Mouse (Mus musculus): ENCODE data around the gene Padi2. TPM values are rescaled to one million over a fixed set of nuclear protein-coding genes. Genes with fewer than 3 reads are reported as not detected.
A peak's percentile ranks its signal among the peaks of the same experiment; 100 is the strongest.

Gene Padi2
- total and polyA plus RNA-seq, 3 experiments = 0.04 TPM; not detected in 2

GRCm38 (mm10) chr4:140962207-140962909, 56.2 kb downstream of the Padi2 start:
- dilution Hi-C loops (cut with MboI; ENCODE audit: extremely low pct_ligation_motif_present, extremely low pct_unique_long_range_greater_than_20kb, low sequenced_read_pairs) = no loop called here
- H3K27me3 ChIP-seq (replicated peaks) = peaks cover 17% of the 10 kb centered on the region
- H3K4me1 ChIP-seq (ENCODE audit: control insufficient read depth in 1 of 2, insufficient read depth in 2 of 2) = peaks cover 14 to 44% of the 10 kb centered on the region in 2 experiments
- H3K27ac ChIP-seq (ENCODE audit: insufficient read depth, low read depth) = no peak overlapping the region
- no peak for DNase-seq (ENCODE audit: extremely low read depth)
- no peak for TF ChIP-seq ZC3H11A (IDR thresholded peaks at IDR 0.05; ENCODE audit: low read depth, low read length)
- TF ChIP-seq TBP (conservative IDR thresholded peaks at IDR 0.05; ENCODE audit: low read depth, low read length) = no peak
- TF ChIP-seq E2F4 (IDR thresholded peaks at IDR 0.05; ENCODE audit: insufficient replicate concordance, low read depth, low read length) = no peak
- no peak for TF ChIP-seq RAD21 (IDR thresholded peaks at IDR 0.05; ENCODE audit: low read depth, low read length)
- TF ChIP-seq POLR2A (IDR thresholded peaks at IDR 0.05; ENCODE audit: low read depth, low read length) = no peak
- peaks cover 0 to 31% of the 10 kb centered on the region in 2 experiments for H3K36me3 ChIP-seq (replicated peaks in 1 of 2; ENCODE audit: control insufficient read depth in 1 of 2, insufficient read depth in 1 of 2, low read length in 1 of 2)
- no peaks in the 10 kb centered on the region for H3K9me3 ChIP-seq (replicated peaks; ENCODE audit: low read length)
- H3K4me3 ChIP-seq (replicated peaks in 1 of 3; ENCODE audit: low read depth in 2 of 3, low read length in 2 of 3, poor library complexity in 1 of 3) = peak overlapping the region; percentile 90 to 95 (median 92)
- peak overlapping the region; percentile 94 for H3K9ac ChIP-seq (ENCODE audit: insufficient read depth, low read depth)
- in situ Hi-C loops (cut with MboI; ENCODE audit: low pct_ligation_motif_present, low pct_unique_long_range_greater_than_20kb, low sequenced_read_pairs) = no loop called here
- H3K79me2 ChIP-seq (replicated peaks; ENCODE audit: control insufficient read depth, extremely low read depth, insufficient read depth, poor library complexity, severe bottlenecking) = peaks cover 16% of the 10 kb centered on the region
- peak overlapping the region; percentile 73 for H3K4me2 ChIP-seq (ENCODE audit: insufficient read depth, low read depth, poor library complexity, severe bottlenecking)

GRCm38 (mm10) chr4:140962950-140963349, 56.8 kb downstream of the Padi2 start:
- in situ Hi-C loops (cut with MboI; ENCODE audit: low pct_ligation_motif_present, low pct_unique_long_range_greater_than_20kb, low sequenced_read_pairs) (no loop called here), dilution Hi-C loops (cut with MboI; ENCODE audit: extremely low pct_ligation_motif_present, extremely low pct_unique_long_range_greater_than_20kb, low sequenced_read_pairs) (no loop called here)
- H3K27ac ChIP-seq (ENCODE audit: insufficient read depth, low read depth) = no peak overlapping the region
- peaks cover 5 to 37% of the 10 kb centered on the region in 2 experiments for H3K36me3 ChIP-seq (replicated peaks in 1 of 2; ENCODE audit: control insufficient read depth in 1 of 2, insufficient read depth in 1 of 2, low read length in 1 of 2)
- H3K9me3 ChIP-seq (replicated peaks; ENCODE audit: low read length) = no peaks in the 10 kb centered on the region
- no peak overlapping the region for H3K9ac ChIP-seq (ENCODE audit: insufficient read depth, low read depth)
- peaks cover 13% of the 10 kb centered on the region for H3K27me3 ChIP-seq (replicated peaks)
- peak overlapping the region; percentile 73; the same call in 1 of the 2 replicates for H3K4me2 ChIP-seq (ENCODE audit: insufficient read depth, low read depth, poor library complexity, severe bottlenecking)
- no peak overlapping the region for H3K4me3 ChIP-seq (replicated peaks in 1 of 3; ENCODE audit: low read depth in 2 of 3, low read length in 2 of 3, poor library complexity in 1 of 3)
- H3K79me2 ChIP-seq (replicated peaks; ENCODE audit: control insufficient read depth, extremely low read depth, insufficient read depth, poor library complexity, severe bottlenecking) = peaks cover 16% of the 10 kb centered on the region
- peaks cover 14 to 44% of the 10 kb centered on the region in 2 experiments for H3K4me1 ChIP-seq (ENCODE audit: control insufficient read depth in 1 of 2, insufficient read depth in 2 of 2)
- DNase-seq (ENCODE audit: extremely low read depth) = peak; percentile 65
- TF ChIP-seq ZNF384 (IDR thresholded peaks at IDR 0.05; ENCODE audit: low read depth, low read length) (no peak), TCF12 (IDR thresholded peaks at IDR 0.05; ENCODE audit: low read depth, low read length) (no peak), ELF1 (IDR thresholded peaks at IDR 0.05; ENCODE audit: low read depth, low read length) (no peak), POLR2AphosphoS2 (IDR thresholded peaks at IDR 0.05; ENCODE audit: low read depth, low read length) (no peak)

- Histone ChIP-seq H3K27ac (ENCODE audit: insufficient read depth, low read depth) (no peak overlapping the region), H3K4me3 (replicated peaks in 1 of 3; ENCODE audit: low read depth in 2 of 3, low read length in 2 of 3, poor library complexity in 1 of 3) (no peak overlapping the region)
- DNase-seq (ENCODE audit: extremely low read depth) = no peak
These were observed 57.9 kb downstream of the Padi2 start for GRCm38 (mm10) chr4:140963941-140964597.

More at GRCm38 (mm10) chr4:140963941-140964597, 57.9 kb downstream of the Padi2 start:
- dilution Hi-C loops (cut with MboI; ENCODE audit: extremely low pct_ligation_motif_present, extremely low pct_unique_long_range_greater_than_20kb, low sequenced_read_pairs) = no loop called here
- no peak overlapping the region for H3K4me2 ChIP-seq (ENCODE audit: insufficient read depth, low read depth, poor library complexity, severe bottlenecking)
- in situ Hi-C loops (cut with MboI; ENCODE audit: low pct_ligation_motif_present, low pct_unique_long_range_greater_than_20kb, low sequenced_read_pairs) = no loop called here
- H3K9me3 ChIP-seq (replicated peaks; ENCODE audit: low read length) = no peaks in the 10 kb centered on the region
- peaks cover 9% of the 10 kb centered on the region for H3K27me3 ChIP-seq (replicated peaks)
- no peak overlapping the region for H3K9ac ChIP-seq (ENCODE audit: insufficient read depth, low read depth)
- H3K4me1 ChIP-seq (ENCODE audit: control insufficient read depth in 1 of 2, insufficient read depth in 2 of 2) = peaks cover 14 to 44% of the 10 kb centered on the region in 2 experiments
- peaks cover 16% of the 10 kb centered on the region for H3K79me2 ChIP-seq (replicated peaks; ENCODE audit: control insufficient read depth, extremely low read depth, insufficient read depth, poor library complexity, severe bottlenecking)
- no peak for TF ChIP-seq ETS1 (conservative IDR thresholded peaks at IDR 0.05; ENCODE audit: low read depth, low read length)
- TF ChIP-seq USF2 (conservative IDR thresholded peaks at IDR 0.05; ENCODE audit: low read depth, low read length) = no peak
- no peak for TF ChIP-seq GABPA (IDR thresholded peaks at IDR 0.05; ENCODE audit: insufficient replicate concordance, low read depth, low read length)
- no peak for TF ChIP-seq CTCF (conservative IDR thresholded peaks at IDR 0.05 in 1 of 2, IDR thresholded peaks at IDR 0.05 in 1 of 2; ENCODE audit: low read depth in 2 of 2, low read length in 2 of 2)
- no peak for TF ChIP-seq IRF4 (IDR thresholded peaks at IDR 0.05; ENCODE audit: low read depth, low read length)
- TF ChIP-seq POLR2AphosphoS2 (IDR thresholded peaks at IDR 0.05; ENCODE audit: low read depth, low read length) = no peak
- TF ChIP-seq RCOR1 (conservative IDR thresholded peaks at IDR 0.05; ENCODE audit: low read depth, low read length) = no peak
- TF ChIP-seq EP300 (IDR thresholded peaks at IDR 0.05; ENCODE audit: low read length) = no peak
- no peak for TF ChIP-seq PAX5 (IDR thresholded peaks at IDR 0.05; ENCODE audit: low read length)
- no peak for TF ChIP-seq KAT2A (IDR thresholded peaks at IDR 0.05; ENCODE audit: insufficient replicate concordance, low read length)
- peaks cover 8 to 46% of the 10 kb centered on the region in 2 experiments for H3K36me3 ChIP-seq (replicated peaks in 1 of 2; ENCODE audit: control insufficient read depth in 1 of 2, insufficient read depth in 1 of 2, low read length in 1 of 2)

Measured in CH12.LX (cell line).